Mouse (Mus musculus) midbrain, embryonic 13.5 days (tissue): ENCODE results near the gene Hist1h2ad. TPM values are rescaled to one million over a fixed set of nuclear protein-coding genes. Genes with fewer than 3 reads are reported as not detected.
A peak's percentile ranks its signal among the peaks of the same experiment; 100 is the strongest.
"Not testable (repeated sequence)": the region's sequence is repeated elsewhere in the genome, so short reads cannot be mapped to it uniquely, and the experiment has no call there.

Source experiments
- ATAC-seq: fragments of 200-750 bp; cut with Nextera tagmentation; 2 replicates; pipeline ENCODE4 v1.8.0; 2017; ENCODE audit warnings: mild to moderate bottlenecking, moderate TSS enrichment, moderate library complexity
- H3K27ac ChIP-seq: fragments of 300-500 bp; sonication (generic); 2 replicates; pipeline ENCODE4 v1.5.1; 2015; ENCODE audit warnings: inconsistent platforms, mild to moderate bottlenecking, moderate library complexity
- H3K27me3 ChIP-seq: fragments of 300-500 bp; sonication (generic); 2 replicates; pipeline ENCODE4 v1.6.1; 2015; ENCODE audit warnings: mild to moderate bottlenecking, inconsistent platforms
- H3K36me3 ChIP-seq: fragments of 300-500 bp; sonication (generic); 2 replicates; pipeline ENCODE4 v1.6.1; 2015; ENCODE audit warnings: mild to moderate bottlenecking, inconsistent platforms
- H3K4me1 ChIP-seq: fragments of 300-500 bp; sonication (generic); replicated peaks from 2 replicates; pipeline ENCODE4 v1.6.1; 2015; ENCODE audit warnings: inconsistent platforms
- H3K4me2 ChIP-seq: fragments of 300-500 bp; sonication (generic); replicated peaks from 2 replicates; pipeline ENCODE4 v1.6.1; 2015; ENCODE audit warnings: moderate library complexity, mild to moderate bottlenecking, inconsistent platforms
- H3K4me3 ChIP-seq: fragments of 300-500 bp; sonication (generic); replicated peaks from 2 replicates; pipeline ENCODE4 v1.5.1; 2015; ENCODE audit warnings: mild to moderate bottlenecking, inconsistent platforms
- H3K9ac ChIP-seq: fragments of 300-500 bp; sonication (generic); replicated peaks from 2 replicates; pipeline ENCODE4 v1.6.1; 2015; ENCODE audit warnings: mild to moderate bottlenecking, inconsistent platforms
- H3K9me3 ChIP-seq: fragments of 300-500 bp; sonication (generic); 2 replicates; pipeline ENCODE4 v1.6.1; 2016; ENCODE audit warnings: mild to moderate bottlenecking, inconsistent platforms
- WGBS: fragments of 180-500 bp; shearing (Covaris S2); methylation state at CpG from one replicate; pipeline ENCODE4 v1.1.7; 2015; 5-methylcytosine and 5-hydroxymethylcytosine counted together
- polyA plus RNA-seq: library from polyadenylated mRNA; unstranded; fragments of >200 nt; fragmentation: Nextera tagmentation; extraction: Ambion mirVana; gene quantifications from 2 replicates; pipeline ENCODE4 v1.2.1, GENCODE M21; 2015

Hist1h2ad gene
- polyA plus RNA-seq, 1 experiment from 2014 or later = 1.7 TPM

- H3K36me3 ChIP-seq, H3K27me3 ChIP-seq, H3K9me3 ChIP-seq, ATAC-seq: not testable (repeated sequence)
- Histone ChIP-seq H3K9ac (peak overlapping the region; percentile 74; the same call in 1 of the 2 replicates), H3K4me2 (peak overlapping the region; percentile 67), H3K27ac (peak overlapping the region; percentile 98), H3K4me3 (peak overlapping the region; percentile 47), H3K4me1 (peaks cover 11% of the 10 kb centered on the region)
- WGBS = 0% methylated on average over 2 of the region's 5 CpGs
These were observed 12.7 kb upstream of the Hist1h2ad start for GRCm38 (mm10) chr13:23561531-23561882.

DNA sequence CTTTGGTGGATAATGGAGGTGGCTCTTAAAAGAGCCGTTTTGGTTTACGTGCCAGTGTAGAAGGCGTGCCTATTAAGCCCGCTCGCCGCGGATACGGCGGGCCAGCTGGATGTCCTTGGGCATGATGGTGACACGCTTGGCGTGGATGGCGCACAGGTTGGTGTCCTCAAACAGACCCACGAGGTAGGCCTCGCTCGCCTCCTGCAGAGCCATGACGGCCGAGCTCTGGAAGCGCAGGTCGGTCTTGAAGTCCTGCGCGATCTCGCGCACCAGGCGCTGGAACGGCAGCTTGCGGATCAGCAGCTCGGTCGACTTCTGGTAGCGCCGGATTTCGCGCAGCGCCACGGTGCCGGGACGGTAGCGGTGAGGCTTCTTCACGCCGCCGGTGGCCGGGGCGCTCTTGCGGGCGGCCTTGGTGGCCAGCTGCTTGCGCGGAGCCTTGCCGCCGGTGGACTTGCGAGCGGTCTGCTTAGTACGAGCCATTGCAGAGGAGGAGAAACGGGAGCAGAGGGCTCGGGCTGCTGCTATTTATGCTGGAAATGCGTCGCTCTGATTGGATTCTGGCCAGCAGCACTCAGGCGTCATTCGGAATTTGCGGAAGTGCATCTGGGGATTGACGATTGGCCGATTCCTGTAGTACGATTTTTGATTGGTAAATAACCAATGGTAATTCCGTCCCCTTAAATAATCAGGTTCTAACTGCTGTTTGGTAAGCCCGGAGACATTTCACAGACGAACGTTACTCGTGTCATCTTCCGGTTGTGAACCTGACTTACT is 12.1 kb upstream of the Hist1h2ad start, which contains the start of gene Hist1h3e:
Gene Hist1h3e (minus strand): TSS at position 487 of the 777 bp plus-strand sequence.
- peak within 1 kb of the TSS; percentile 67 for H3K4me2 ChIP-seq
- peak within 1 kb of the TSS; percentile 98 for H3K27ac ChIP-seq
- H3K27me3 ChIP-seq, H3K36me3 ChIP-seq, H3K4me1 ChIP-seq, H3K9me3 ChIP-seq: not testable (repeated sequence)
- ATAC-seq = peak; percentile 98
- H3K4me3 ChIP-seq = peak within 1 kb of the TSS; percentile 47
- H3K9ac ChIP-seq = peak within 1 kb of the TSS; percentile 74
- WGBS = under 1% methylated on average over 59 of the region's 67 CpGs

DNA sequence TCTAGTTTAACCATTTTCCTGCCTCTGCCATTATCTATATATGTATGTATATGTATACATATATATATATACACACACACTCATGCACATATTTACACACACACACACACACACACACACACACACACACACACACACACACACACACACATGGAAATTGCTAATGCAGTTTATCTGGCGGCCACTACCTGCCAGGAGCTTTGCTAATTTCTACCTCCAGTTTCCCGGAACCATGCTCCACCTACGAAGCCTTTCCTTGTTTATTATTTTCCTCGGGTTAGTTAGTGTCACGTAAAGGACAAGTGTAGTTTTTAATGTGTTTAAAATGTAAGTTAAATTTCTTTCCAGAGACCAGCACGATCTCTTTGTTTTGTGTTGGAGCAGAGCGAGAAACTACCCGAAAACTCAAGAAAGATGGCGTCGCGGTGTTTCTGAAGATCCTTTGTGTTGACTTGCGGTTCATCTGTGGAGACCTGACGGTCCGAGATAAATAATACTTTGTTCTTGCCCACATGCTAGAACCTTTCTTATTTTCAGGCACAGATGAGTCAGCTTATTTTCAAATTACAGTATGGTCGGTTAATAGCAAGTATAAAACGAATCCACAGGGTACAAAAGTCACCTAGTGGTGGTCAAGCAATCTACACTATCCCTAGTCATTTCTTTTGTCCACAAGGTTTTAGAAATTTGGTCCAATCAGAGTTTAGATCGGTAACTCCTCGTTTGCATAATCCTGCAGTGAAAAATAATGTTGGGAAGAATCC is 11.3 kb upstream of the Hist1h2ad start:
- H3K4me3 ChIP-seq = peak overlapping the region; percentile 47
- WGBS = 3% methylated on average over 18 of the region's 18 CpGs
- H3K4me1 ChIP-seq = peaks cover 7% of the 10 kb centered on the region
- H3K27ac ChIP-seq = peak overlapping the region; percentile 98
- peak overlapping the region; percentile 65 for H3K9ac ChIP-seq
- H3K4me2 ChIP-seq = peak overlapping the region; percentile 67
- no peaks in the 10 kb centered on the region for H3K36me3 ChIP-seq
- ATAC-seq = peak; percentile 59
- no peaks in the 10 kb centered on the region for H3K27me3 ChIP-seq
- no peaks in the 10 kb centered on the region for H3K9me3 ChIP-seq

DNA sequence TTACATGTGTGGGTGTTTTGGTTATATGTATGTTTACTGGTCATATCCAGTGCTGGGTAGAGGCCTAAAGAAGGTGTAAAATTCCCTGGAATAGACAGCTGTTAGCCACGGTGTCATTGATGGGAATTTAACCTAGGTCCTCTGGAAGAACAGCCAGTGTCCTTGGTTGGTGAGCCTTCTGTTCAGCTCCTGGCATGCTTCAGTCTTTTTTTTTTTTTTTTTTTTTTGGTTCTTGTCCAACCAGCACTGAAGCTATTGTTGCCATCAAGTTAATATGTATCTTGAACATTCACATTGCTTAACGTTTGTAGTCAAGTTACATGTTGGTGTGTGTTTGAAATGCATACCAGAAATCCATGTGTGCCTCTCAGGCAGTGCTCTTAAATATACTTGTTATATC is 9.7 kb upstream of the Hist1h2ad start:
- H3K36me3 ChIP-seq = no peaks in the 10 kb centered on the region
- no peak overlapping the region for H3K4me2 ChIP-seq
- no peak for ATAC-seq
- H3K27me3 ChIP-seq = no peaks in the 10 kb centered on the region
- peaks cover 8% of the 10 kb centered on the region for H3K4me1 ChIP-seq
- H3K27ac ChIP-seq = peak overlapping the region; percentile 98; the same call in 1 of the 2 replicates
- WGBS = 89% methylated on average over 2 of the region's 2 CpGs
- H3K4me3 ChIP-seq = no peak overlapping the region
- H3K9ac ChIP-seq = no peak overlapping the region
- H3K9me3 ChIP-seq = no peaks in the 10 kb centered on the region

DNA sequence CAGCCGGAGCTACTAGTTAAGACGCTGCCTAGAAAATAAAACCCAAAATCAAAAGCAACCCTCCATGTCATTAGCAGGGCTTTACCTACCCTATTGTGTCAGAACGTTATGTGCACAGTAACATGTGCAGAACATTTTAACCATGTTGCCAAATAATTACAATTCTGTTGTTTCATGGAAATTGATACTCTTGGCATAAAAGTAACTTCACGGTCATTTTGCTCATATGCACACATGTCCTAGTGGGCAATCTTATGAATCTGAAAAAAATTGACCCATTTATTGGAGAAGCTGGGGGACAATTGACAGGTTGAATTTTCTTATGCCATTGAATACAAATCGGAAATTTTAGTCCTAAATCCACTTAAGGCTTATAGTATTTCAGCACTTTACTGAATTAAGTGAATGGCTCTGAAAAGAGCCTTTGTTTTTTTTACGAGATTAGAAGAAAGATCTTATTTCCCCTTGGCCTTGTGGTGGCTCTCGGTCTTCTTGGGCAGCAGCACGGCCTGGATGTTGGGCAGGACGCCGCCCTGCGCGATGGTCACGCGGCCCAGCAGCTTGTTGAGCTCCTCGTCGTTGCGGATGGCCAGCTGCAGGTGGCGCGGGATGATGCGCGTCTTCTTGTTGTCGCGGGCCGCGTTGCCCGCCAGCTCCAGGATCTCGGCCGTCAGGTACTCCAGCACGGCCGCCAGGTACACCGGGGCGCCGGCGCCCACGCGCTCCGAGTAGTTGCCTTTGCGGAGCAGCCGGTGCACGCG is 3.7 kb upstream of the Hist1h2ad start:
- H3K4me1 ChIP-seq = peaks cover 30% of the 10 kb centered on the region
- H3K9me3 ChIP-seq, ATAC-seq, H3K36me3 ChIP-seq, H3K27me3 ChIP-seq: not testable (repeated sequence)
- peak overlapping the region; percentile 61 for H3K9ac ChIP-seq
- under 1% methylated on average over 26 of the region's 41 CpGs for WGBS
- H3K4me3 ChIP-seq = peak overlapping the region; percentile 51
- H3K4me2 ChIP-seq = peak overlapping the region; percentile 75
- H3K27ac ChIP-seq = peak overlapping the region; percentile 96

- Histone ChIP-seq H3K4me3 (peak within 1 kb of the TSS; percentile 51), H3K9me3 (no peaks in the 10 kb centered on the region), H3K27me3 (no peaks in the 10 kb centered on the region), H3K4me2 (peak within 1 kb of the TSS; percentile 75), H3K27ac (peak within 1 kb of the TSS; percentile 96), H3K4me1 (peaks cover 31% of the 10 kb centered on the region), H3K36me3 (no peaks in the 10 kb centered on the region), H3K9ac (peak within 1 kb of the TSS; percentile 76)
- WGBS = under 1% methylated on average over 18 of the region's 18 CpGs
- ATAC-seq = peak; percentile 93
These were observed 3.1 kb upstream of the Hist1h2ad start, which contains the start of the genes Hist1h2ae and Hist1h2bg for GRCm38 (mm10) chr13:23571022-23571503. Gene Hist1h2ae, minus strand, starts transcription at chr13:23571220. Gene Hist1h2bg, plus strand, starts transcription at chr13:23571396.

DNA sequence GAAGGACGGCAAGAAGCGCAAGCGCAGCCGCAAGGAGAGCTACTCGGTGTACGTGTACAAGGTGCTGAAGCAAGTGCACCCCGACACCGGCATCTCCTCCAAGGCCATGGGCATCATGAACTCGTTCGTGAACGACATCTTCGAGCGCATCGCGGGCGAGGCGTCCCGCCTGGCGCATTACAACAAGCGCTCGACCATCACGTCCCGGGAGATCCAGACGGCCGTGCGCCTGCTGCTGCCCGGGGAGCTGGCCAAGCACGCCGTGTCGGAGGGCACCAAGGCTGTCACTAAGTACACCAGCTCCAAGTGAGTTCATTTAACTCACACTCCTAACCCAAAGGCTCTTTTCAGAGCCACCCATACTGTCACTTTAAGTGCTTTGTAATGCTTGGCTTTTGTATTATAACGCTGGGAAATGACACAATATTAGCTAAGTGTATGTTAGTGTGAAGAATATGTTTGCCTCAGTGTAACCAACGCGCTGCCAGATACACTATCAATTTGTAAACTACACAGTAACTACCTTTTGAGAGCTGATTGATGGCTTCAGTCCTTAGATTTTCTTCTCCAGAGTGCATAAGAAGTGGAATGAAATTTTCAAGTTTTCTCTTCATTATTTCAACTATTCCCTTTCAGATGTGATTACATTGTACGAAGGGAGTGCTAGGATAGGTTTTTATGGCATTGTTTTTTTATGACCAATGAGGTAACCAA is 2.5 kb upstream of the Hist1h2ad start:
- peak overlapping the region; percentile 51 for H3K4me3 ChIP-seq
- H3K9me3 ChIP-seq, H3K27me3 ChIP-seq, ATAC-seq, H3K36me3 ChIP-seq: not testable (repeated sequence)
- peak overlapping the region; percentile 76 for H3K9ac ChIP-seq
- H3K4me2 ChIP-seq = peak overlapping the region; percentile 75
- WGBS = under 1% methylated on average over 16 of the region's 34 CpGs
- peaks cover 37% of the 10 kb centered on the region for H3K4me1 ChIP-seq
- H3K27ac ChIP-seq = peak overlapping the region; percentile 96

DNA sequence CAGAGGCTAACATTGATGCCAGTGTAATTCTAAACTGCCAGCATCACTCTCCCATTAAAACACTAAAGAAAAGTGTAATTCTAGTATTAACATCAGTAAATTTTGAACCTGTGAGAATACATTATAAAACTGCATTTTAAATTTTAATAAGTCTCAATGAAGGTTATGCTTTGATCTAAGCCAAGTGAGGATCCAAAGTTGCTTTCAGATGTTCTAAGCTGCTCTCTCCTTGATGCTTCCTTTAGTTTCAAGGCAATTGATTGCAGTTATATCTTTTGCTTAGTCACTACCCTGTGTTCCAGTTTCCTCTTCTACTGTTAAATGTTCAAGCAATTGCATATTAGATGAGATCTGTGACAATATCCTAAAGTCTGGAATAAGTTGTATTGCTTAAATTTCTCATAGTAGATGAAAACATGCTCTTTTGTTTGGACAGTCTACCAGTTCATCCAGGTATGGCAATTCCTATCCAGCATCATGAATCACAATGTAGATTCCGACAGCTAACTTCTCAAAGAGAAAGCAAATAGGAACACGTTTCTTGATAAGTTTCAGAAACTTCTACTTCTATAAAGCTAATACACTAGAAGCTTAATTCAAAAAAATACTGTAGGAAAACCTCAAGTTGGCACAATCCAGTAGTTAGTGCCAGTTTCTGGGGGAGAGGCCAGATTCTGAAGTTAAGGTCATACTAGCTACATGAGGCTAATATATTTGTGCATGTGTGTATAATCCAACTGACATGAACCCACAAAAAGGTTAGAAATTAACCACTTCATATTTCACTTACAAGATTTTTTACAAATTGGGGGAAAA is 1.8 kb upstream of the Hist1h2ad start:
- H3K4me3 ChIP-seq = peak overlapping the region; percentile 51

DNA sequence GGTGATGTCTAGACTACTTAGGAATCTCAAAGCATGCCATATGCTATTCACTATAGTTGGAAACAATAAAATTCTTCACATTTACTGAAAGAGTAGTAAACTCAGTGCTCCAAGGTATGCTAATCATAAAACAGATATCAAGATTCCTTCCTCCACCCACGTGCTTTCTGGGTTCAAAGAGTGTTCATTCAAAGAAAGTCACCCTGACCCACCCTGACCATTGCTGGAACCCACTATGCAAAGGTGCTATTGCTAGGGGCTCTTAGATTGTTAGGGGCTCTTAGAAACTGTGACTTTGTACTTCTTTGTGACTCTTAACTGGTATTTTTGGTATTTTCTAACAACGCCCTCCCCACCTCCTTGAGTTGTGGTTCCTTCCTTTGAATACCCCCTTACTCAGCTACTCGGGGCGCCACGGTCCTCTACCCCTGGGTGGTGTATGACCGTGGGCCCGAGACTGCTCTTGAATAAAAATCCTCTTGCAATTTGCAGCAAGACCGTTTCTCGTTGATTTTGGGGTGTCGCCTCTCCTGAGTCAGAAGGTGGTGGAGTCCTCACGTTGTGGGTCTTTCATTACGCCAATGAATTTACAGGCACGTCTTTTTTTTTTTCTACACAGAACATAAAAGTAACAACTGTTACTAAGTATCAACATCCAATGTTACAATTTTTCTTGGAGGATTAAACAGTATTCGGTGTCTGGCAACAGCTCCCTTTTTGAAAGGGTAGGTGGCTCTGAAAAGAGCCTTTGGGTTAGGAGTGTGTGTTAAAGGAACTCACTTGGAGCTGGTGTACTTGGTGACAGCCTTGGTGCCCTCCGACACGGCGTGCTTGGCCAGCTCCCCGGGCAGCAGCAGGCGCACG is 915 bp upstream of the Hist1h2ad start:
- peaks cover 45% of the 10 kb centered on the region for H3K4me1 ChIP-seq
- H3K36me3 ChIP-seq, H3K9me3 ChIP-seq, H3K27me3 ChIP-seq, ATAC-seq: not testable (repeated sequence)
- H3K4me3 ChIP-seq = peak overlapping the region; percentile 29
- H3K9ac ChIP-seq = peak overlapping the region; percentile 59
- peak overlapping the region; percentile 96 for H3K27ac ChIP-seq
- WGBS = 13% methylated on average over 18 of the region's 20 CpGs
- peak overlapping the region; percentile 75 for H3K4me2 ChIP-seq

More for the DNA sequence above, 1.8 kb upstream of the Hist1h2ad start:
- Histone ChIP-seq H3K27me3 (no peaks in the 10 kb centered on the region), H3K27ac (peak overlapping the region; percentile 96), H3K36me3 (no peaks in the 10 kb centered on the region), H3K4me2 (peak overlapping the region; percentile 75), H3K9me3 (no peaks in the 10 kb centered on the region), H3K4me1 (peaks cover 45% of the 10 kb centered on the region), H3K9ac (peak overlapping the region; percentile 76; the same call in 1 of the 2 replicates)
- WGBS = 45% methylated on average over 2 of the region's 2 CpGs
- no peak for ATAC-seq
